Mouse (Mus musculus) layer of hippocampus, postnatal 14 days (tissue): ENCODE measurements at regions not wholly inside any gene's neighbourhood (a gene's known extent, or its start where the extent isn't known, plus 50 kb on each side); places are given as distances from the start of the nearest gene placed in this dataset.
A peak's percentile ranks its signal among the peaks of the same experiment; 100 is the strongest.

Experiments
- DNase-seq, 2 experiments: peaks; one replicate each; pipeline ENCODE4 v3.0.0; 2021 to 2022; ENCODE audit warnings: low spot score in 2 of 2, mixed read lengths in 1 of 2

DNA sequence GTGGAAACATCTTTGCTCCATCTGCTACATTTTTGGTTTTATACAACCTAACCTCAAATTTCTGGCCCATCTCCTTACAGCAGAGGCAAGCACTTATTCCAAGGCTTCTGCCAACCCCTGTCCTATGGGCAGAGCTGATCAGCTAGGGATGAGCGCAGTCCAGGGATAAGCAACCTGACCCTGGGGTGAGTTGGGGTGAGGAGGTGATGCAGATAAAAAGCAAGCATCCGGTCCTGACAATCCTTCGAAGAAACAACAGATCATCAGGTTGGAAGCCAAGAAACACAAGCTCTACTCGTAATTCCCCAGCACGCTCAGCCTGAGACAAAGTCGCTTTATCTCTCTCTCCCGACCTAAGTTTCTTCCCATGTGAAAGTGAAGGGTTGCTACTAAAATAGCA, 194.9 kb upstream of the Lyplal1 start:
- no peak for DNase-seq

DNA sequence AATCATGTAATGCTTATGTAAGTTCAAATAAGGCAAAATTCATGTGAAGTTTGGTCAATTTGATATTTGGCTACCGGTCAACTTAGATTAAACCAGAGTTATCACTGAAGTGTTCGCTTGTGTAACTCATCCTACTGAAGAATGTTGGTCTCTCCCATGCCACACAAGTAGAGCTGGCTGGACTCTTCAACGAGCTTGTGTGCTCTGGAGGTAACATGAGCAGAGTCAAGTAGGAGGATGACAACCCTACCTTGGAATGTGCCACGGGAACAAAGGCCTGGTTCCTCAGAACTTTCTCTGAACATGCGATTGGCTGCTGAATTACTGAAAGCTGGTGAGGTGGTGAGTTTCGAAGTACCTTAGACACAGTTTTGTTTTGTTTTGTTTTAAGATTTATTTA, 190.5 kb upstream of the Lyplal1 start:
- DNase-seq = no peak

DNA sequence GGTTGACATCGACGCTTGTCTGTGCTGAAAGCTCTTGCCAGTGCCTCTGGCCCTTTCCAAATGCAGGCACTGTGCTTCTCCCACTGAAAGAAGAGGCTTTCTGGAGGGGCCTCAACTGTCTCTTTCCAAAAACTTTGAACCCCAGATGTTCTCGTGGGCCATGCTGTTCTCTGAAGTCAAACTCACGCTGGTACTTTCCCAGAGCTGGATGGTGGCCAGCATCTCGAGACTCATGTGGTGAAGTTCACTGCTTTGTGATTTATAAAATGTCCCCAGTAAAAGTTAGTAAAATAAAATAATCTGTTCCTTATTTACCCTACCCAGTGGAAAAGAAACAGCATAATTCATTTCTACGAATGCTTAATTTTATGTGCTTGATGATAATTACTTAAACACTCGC, 180.4 kb upstream of the Lyplal1 start:
- no peak for DNase-seq

DNA sequence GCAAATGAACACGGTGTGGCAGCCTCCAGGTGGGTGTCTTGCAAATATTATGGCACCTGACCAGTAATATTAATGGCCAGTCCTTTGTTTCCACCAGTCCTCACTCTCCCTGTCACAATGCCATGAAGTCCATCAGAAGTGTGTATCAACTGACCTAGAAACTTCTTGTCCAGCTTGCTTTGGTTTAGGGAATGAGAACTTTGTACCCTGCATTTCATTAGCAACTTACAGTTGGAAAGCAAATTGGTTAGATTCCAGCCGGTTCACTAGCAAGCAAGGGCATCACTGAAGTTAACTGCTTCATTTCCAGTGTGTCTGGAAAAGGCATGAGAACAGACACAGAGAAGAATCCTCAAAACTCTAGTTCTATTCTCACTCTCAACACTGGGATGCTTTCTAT, 178.1 kb upstream of the Lyplal1 start:
- no peak for DNase-seq

DNA sequence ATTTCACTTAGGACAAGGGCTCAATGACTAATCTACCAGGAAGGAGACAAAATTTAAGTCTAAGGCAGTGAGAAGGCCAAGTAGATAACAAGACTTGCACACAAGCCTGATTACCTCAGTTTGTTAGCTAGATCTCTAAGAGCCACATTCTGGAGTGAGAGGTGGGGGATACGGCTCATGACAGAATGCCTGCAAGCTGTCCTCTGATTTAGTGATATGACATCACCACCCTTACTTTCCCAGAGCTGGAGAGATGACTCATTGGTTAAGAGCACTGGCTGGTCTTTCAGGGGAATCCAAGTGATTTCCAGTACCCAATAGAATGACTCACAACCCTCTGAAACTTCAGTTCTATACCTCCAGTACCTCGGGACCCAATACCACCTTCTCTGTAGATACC, 177.5 kb upstream of the Lyplal1 start:
- no peak for DNase-seq

DNA sequence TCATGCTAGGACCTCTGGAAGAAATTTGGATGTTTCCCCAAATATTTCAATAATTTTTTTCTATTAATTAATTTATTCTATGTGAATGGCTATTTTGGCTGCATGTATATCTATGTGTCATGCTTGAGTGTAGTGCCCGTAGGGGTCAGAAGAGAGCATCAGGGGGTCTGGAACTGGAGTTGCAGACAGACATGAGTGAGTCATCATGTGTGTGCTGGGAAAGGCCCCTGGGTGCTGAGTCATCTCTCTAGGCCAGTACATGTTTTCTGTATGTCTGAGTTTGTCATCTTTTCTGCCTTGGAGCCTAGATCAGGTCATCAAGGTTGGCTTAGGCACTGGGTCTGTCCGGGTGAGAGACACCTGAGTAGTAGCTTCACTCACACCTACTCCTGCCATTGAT, 172.0 kb upstream of the Lyplal1 start:
- no peak for DNase-seq

DNA sequence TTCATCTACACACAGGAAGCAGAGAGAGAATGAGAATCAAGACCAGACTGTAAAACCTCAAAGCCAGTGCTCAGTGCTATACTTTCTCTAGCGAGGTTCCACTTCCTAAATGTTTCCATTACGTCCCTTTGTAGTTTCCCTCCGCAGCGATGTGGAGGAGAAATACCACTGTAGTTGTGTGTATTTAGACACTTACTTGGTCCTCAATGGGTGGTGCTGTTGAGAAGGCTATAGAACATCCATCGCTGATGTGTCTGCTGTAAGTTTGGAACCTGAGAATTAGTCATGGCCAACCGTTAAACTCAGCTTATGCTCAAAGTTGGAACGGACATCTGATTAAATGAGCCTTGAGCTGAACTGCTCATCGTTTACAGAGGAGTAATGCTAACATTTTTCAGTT, 170.7 kb upstream of the Lyplal1 start:
- DNase-seq = no peak

DNA sequence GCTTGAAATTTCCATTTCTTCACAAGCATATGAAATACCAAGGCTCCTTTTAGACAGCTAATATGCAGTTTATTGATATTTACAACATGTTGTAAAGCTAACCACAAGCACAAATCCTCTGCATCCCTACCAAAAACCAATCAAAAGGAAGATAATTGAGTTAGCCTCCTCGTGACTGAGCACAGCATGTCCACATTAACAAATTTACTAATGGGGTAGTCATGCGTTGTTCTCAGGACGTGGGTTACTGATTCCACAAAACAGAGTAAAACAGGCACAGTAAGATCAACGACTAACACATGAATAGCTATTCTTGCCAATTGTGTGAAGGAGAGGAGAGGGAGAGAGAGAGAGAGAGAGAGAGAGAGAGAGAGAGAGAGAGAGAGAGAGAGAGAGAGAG, 169.3 kb upstream of the Lyplal1 start:
- DNase-seq = no peak

DNA sequence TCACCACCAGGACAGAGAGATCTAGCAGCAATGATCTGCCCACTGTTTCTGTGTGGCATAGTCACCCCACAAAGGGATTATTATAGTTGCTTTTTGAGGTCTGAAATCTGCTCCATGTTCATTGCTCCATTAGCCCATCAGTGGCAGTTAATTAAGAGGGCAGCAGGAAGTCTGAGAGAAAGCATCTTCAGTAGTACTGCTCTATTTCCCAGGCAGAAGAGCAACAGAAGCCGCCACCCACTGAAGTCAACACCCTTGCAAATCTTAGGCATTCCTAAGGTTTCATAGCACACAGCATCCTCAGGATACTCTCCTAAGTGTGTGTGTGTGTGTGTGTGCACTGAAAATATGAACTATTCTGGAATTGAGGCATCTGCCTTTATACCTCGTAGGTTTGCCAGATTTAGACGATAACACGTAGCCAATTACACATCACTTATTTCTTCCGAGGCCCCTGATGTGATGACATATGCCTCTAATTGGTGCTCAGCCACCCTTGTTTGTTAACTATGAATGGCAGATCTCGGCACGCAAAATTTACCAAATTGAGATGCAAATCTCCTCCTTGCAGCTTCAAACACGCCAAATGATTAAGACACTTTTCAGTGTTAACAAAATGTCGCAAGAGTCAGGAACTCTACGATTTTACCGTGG, 161.0 kb upstream of the Lyplal1 start:
- peak in 1 of 2 experiments; percentile 28 for DNase-seq

DNA sequence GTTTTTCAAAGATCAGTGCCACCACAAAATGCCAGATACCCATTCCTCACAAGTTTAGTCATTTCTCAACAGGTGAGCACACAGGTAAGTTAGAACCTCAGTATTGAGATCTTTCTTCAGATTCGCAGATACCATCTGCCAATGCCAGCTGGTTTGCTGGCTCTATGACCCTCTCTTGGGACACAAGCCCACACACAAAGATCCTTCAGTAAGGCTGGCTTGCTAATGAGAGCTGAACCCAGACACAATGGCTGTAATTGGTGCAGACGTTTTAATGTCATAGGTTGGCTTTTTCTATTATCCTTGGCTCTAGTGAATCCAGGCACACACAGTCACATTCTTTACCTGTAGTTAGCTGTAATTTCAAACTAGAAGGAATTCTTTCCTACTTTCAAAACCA, 154.3 kb upstream of the Lyplal1 start:
- no peak for DNase-seq

DNA sequence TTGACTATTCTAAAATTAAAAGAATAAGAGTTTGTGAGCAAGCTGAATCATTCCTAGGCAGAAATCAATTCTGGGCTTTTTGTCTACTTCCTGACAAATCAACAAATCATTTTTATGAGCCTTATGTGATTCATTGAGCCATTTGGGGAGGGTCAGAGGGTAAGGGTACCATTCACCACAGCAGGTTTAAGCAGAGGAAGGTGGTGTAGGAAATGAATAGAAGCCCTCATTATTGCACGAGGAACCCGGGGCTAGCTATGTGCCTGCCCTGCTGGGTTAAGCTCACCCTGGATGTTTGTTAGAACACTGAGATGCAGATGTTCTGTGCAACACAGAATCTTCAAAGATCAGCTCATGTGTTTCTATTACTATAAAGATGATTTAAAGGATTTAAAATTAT, 150.2 kb upstream of the Lyplal1 start:
- no peak for DNase-seq

DNA sequence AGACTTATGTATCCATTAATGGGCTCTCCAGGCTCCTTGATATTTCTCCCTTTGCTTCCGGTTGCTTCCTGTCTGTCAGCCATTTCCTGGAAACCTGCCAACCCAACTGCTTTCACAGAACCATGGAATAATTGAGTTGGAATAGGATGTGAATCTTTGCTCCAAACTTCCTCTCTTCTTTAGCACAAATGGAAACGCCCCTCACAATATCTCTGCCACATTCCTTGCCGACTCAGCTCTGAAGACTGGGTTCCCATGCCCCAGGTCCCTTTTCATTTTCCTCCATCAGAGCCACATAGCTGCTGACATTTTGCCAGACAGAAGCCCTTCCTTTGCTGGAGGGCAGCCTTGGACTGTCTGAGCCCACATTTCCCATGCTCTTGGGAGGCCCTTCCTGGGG, 147.5 kb upstream of the Lyplal1 start:
- no peak for DNase-seq

DNA sequence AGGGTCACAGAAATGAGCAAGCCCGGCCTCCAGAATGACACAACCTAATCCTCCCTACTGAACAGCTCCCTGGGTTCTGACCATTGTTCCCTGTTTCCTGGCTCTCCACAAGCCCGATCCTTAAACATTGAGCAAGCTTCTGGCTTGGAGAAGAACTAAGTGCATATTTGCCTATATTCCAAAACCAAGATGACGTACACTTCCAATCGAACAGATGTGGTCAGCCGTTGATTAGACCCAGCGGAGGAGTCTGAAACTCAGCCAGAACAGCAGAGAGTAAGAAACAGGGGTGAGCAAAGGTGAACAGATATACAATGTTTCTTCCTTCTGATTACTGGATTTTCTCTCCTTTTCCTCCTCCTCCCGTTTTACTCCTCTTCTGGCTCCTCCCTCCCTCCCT, 146.8 kb upstream of the Lyplal1 start:
- DNase-seq = no peak

DNA sequence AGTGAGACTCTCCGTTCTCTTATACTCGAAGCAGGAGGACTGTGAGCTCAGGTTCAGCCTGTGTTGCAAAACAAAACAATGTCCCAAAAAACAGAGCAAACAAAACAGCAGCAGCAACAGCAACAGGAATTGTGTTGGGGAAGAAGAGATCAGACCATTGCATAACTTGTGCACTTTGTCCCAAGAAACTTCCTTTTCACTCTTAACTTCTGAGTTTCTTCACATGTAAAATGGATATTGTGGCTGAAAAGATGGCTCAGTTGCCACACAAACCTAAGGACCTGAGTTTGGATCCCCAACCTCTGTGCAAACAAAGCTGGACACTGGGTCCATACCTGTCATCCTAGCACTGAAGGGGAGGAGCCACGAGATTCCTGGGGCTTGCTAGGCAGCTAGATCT, 146.1 kb upstream of the Lyplal1 start:
- DNase-seq = no peak

DNA sequence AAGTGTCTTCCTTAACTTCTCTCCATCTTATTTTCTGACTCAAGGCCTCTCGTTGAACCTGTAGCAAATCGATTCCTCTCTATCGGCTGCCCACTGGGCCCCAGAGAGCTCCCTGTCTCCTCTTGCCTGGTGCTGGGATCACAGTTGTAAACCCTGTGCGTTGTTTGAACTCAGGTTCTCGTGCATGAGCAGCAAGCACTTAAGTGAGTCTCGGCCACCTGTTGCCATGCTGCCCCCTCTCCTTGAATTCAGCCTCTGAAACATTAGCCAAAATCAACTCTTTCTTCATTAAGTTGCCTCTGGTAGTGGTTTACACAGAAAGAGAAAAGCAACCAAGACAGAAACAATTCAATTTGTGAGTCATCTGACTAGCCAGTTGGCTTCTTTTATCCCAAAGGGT, 144.9 kb upstream of the Lyplal1 start:
- no peak for DNase-seq

DNA sequence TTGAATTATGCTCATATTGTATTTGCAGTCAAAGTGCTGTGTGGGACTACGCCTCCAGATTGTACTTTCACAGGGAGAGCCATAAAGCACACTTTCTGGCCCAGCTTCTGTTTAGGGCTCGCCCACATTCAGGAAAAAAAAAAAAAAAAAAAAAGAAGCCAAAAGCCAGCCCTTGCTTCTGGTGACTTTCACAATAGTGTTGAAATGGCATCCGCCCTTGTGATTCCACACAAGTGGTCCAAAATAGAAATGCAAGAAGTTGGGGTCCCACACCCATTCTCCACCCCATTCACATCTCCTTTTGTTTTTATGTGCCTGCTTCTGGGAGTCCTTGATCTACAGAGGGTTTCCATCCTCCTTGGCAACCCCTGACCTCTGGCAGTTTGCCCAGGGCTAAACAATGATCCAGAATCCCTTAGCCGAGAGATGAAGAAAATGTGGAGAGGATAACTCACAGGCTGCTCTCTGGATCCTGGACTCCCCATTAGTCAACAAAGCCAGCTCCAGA, 144.3 kb upstream of the Lyplal1 start:
- DNase-seq = peak in 1 of 2 experiments; percentile 60

DNA sequence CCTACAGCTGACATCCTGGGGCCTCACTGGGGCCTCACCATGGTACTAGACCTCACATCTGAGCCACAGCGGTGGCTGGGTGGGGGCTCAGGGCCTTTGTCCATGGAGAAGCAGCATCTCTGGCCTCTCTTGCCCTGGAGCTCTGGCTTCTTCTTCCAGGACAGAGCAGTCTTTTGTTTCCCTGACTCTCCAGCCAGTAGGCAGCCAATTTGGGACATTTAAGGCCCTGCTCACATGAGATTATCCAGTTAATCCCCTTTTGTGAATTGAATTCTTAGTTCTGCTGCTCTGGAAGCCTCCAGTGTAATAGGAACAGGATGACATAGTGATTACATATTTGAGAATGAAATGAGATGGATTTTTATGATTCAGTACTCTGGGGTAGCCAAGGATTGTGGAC, 140.5 kb upstream of the Lyplal1 start:
- DNase-seq = no peak

DNA sequence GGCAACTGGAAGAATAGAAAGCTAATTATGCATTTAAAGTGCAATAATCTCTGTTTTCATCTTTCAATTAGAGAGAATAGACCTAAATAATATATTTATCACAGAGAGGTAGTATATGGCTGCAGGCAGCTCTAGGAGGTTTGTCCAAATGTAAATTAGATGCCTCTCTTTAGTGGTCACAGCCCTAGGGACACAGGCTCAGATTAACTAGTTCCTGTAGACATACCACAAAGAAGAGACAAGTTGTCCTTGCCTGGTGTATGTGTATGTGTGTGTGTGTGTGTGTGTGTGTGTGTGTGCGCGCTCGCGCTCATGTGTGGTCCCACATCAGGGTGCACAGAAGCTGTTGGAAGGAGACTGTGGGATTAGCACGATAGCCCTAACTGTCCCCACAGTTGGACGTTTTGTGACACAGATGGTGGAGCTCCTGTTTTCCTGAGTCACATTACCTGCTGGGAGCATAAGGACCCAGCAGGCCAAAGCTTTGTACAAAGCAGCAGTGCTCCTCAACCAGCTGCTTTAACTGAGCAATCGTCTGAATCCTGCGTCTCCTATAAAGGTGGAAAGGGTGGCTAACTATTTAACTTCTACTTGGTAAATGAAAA, 138.5 kb upstream of the Lyplal1 start:
- DNase-seq = no peak

DNA sequence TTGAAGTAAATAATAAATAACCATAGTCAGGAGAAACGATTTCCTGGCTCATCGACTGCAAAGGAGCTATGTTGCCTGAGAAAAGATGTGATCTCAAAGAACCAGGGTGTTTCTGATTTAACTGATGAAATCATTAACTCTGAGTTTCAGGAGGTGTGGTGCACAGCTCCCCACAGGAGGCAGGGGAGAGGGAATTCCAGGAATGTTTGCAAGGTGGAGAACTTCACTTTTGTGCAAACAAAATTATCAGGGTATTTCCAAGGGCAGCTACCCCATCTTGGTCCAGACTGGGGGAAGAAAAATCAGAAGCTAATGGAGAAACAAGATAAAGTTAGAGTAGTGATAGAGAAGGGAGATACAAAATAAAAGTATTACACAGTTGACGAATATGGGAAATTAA, 137.4 kb upstream of the Lyplal1 start:
- no peak for DNase-seq

DNA sequence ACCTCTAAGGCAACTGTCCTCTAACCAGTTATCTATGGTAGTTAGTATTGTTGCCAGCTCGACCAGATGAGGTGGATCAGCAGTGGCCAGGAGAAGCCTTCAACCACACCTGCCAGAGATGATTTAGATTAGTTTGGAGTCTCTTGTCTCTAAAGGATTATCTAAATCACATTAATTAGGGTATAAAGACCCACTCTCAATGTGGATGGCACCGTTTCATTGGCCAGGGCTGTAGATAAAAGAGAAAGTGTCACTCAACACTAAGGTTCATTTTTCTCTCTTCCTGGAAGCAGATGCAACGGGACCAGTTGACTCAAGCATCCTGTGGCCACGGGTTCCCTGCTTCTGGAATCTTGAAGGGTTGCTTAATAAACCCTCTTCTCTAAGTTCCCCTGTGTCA, 135.4 kb upstream of the Lyplal1 start:
- DNase-seq = no peak

DNA sequence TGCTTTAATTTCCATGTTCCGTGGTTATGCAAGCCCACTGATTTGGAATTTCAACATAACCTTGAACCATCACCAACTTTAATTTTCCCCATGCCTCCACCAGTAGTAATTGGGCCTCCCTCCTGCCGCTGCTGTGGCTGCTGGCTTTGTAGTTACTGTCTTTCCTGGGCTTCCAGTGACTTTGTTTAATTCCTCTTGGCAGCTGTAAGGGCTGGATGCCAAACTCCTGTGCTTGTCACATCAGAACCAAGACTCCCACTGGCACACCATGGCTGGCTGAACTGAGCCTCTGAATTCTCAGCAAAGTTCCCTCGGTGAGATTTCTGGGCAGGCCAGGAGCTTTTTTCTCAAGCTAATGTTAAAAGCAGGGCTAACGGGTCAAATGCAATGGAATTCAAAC, 133.2 kb upstream of the Lyplal1 start:
- peak in 1 of 2 experiments; percentile 35 for DNase-seq

DNA sequence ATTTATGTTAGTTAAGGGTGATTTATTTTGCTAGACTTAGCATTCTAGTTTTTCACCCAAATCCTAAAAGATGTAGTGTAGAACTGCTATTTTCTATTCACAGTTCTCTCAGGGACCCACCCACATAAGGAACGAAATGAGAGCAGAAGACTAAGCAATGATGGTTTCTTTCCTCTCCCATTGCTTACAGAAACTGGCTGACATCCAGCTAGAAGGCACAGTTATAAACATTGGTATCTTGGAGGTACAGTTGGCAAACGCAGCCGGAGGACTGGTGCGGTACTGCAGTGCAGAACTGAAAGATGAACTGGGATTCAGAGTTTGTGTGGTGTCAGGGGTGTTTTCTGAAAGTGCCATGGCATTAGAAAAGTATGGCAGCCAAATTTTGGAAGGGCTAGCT, 132.1 kb upstream of the Lyplal1 start:
- DNase-seq = no peak

DNA sequence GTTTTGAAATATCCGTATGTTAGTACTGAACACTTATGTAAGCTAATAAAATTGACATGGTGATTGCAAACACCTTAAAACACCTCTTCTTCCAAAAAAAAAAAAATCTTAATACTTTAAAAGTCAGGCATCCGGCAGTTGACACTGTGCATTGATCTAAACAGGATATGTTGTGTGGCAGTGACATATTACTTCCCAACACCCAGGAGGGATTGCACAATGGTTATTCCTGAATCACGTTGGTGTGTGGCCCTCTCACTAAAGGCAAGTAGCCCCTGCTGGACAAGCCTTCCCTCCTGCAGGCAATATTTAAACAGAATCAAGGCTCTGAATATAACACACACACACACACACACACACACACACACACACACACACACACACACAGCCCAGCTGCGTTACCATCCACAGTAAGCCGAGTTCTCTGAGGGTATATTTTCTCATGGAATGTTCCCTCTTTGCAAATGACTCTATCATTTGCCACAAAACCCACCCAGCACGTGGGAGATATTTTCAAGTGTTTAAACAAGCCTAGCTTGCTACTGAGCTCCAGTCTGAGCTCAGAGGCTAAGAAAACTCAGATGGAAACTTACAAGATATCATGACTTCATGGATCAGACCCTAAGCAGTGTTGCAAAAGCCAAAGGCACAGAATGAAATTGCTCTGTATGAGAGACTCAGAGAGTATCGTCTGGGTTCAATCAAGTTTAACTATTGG, 128.8 kb upstream of the Lyplal1 start:
- no peak for DNase-seq
